Mouse (Mus musculus) C2C12 (cell line): ENCODE measurements around the gene Txnrd1.

ENCODE experiments used
- CEBPB ChIP-seq: IDR thresholded peaks from one replicate; pipeline ENCODE4 v1.6.1; 2011; ENCODE audit warnings: low read depth, mild to moderate bottlenecking, control low read depth, moderate library complexity
- CTCF ChIP-seq: IDR thresholded peaks from one replicate; pipeline ENCODE4 v1.5.1; 2011; ENCODE audit not compliant: control insufficient read depth, insufficient read depth, insufficient read length
- MYOD1 ChIP-seq: IDR thresholded peaks from one replicate; pipeline ENCODE4 v1.6.1; 2011; ENCODE audit warnings: low read depth; ENCODE audit not compliant: control insufficient read depth, insufficient read length
- MYOG ChIP-seq: IDR thresholded peaks from one replicate; pipeline ENCODE4 v1.6.1; 2011; ENCODE audit not compliant: control insufficient read depth, insufficient read length; ENCODE audit errors: extremely low read depth

DNA sequence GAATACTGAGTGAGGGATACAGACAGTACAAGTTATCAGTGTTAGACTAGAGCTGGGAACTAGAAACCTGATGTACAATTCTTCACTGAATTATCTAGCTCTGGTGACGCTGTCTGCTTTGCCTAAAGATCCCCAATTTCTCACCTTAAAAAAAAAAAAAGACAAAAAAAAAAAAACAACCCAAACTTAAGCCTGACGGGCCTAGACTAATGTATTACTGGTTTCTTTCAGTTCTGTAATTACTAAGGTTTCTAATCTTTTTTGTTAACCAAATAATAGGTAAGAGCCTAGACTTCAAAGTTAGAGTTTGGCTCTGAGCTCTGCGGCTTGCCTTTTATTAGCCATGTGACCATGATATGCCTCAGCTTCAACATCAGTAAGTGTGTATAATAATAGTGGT is 2.1 kb downstream of the Txnrd1 start:
- no peak for TF ChIP-seq CTCF
- no peak for TF ChIP-seq MYOD1
- no peak for TF ChIP-seq CEBPB
- TF ChIP-seq MYOG: no peak
